Mouse (Mus musculus) C2C12 (cell line): Measurements from ENCODE around the gene Rbm34.

Source experiments
- CTCF ChIP-seq: IDR thresholded peaks from one replicate; pipeline ENCODE4 v1.5.1; 2011; ENCODE audit not compliant: control insufficient read depth, insufficient read depth, insufficient read length
- FOSL1 ChIP-seq: IDR thresholded peaks from one replicate; pipeline ENCODE4 v1.8.0; 2011; ENCODE audit warnings: mild to moderate bottlenecking, low read length; ENCODE audit not compliant: poor library complexity, insufficient read depth, severe bottlenecking
- MAX ChIP-seq: IDR thresholded peaks from one replicate; pipeline ENCODE4 v1.6.1; 2011; ENCODE audit warnings: mild to moderate bottlenecking, control low read depth
- MYOG ChIP-seq: IDR thresholded peaks from one replicate; pipeline ENCODE4 v1.6.1; 2011; ENCODE audit not compliant: control insufficient read depth, insufficient read length; ENCODE audit errors: extremely low read depth
- USF1 ChIP-seq: IDR thresholded peaks from one replicate; pipeline ENCODE4 v1.6.1; 2011; ENCODE audit warnings: low read depth, mild to moderate bottlenecking, control low read depth, moderate library complexity

DNA sequence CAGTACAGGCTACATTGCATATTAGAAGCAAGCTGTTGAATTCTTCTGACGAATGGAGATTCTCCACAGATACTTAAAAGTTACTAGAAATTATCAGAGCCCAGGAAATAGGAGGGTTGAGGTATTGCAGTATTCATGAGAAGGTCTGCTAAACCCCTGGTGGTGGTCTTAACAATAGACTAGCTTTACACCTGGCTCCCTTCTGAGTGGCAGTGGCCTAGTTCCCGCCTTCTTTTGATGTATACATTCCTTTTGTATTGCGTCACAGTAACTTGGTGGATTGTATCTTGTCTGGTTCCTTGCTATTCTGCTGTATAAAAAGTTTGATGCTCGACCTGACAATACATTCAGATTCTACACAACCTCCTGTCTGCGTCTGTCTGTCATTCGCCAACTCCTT lies 2.8 kb downstream of the Rbm34 start:
- TF ChIP-seq CTCF (no peak), USF1 (no peak), MAX (no peak), FOSL1 (no peak), MYOG (no peak)
